Mouse (Mus musculus) liver, embryonic 12.5 days (tissue): ENCODE data around the gene Acvr1. TPM values are rescaled to one million over a fixed set of nuclear protein-coding genes. Genes with fewer than 3 reads are reported as not detected.

Experiments used
- ATAC-seq: fragments of 200-750 bp; cut with Nextera tagmentation; 2 replicates; pipeline ENCODE4 v1.8.0; 2017; ENCODE audit warnings: moderate number of reproducible peaks, mild to moderate bottlenecking, moderate library complexity
- H3K27ac ChIP-seq: fragments of 300-500 bp; sonication (generic); 2 replicates; pipeline ENCODE4 v1.5.1; 2016; ENCODE audit warnings: mild to moderate bottlenecking
- H3K27me3 ChIP-seq: fragments of 300-500 bp; sonication (generic); replicated peaks from 2 replicates; pipeline ENCODE4 v1.6.1; 2016; ENCODE audit warnings: mild to moderate bottlenecking, moderate library complexity
- H3K36me3 ChIP-seq: fragments of 300-500 bp; sonication (generic); 2 replicates; pipeline ENCODE4 v1.6.1; 2016; ENCODE audit warnings: mild to moderate bottlenecking, moderate library complexity
- H3K4me1 ChIP-seq: fragments of 300-500 bp; sonication (generic); 2 replicates; pipeline ENCODE4 v1.6.1; 2016
- H3K4me2 ChIP-seq: fragments of 300-500 bp; sonication (generic); 2 replicates; pipeline ENCODE4 v1.6.1; 2016; ENCODE audit warnings: mild to moderate bottlenecking, moderate library complexity
- H3K4me3 ChIP-seq: fragments of 300-500 bp; sonication (generic); 2 replicates; pipeline ENCODE4 v1.5.1; 2016; ENCODE audit warnings: mild to moderate bottlenecking, moderate library complexity
- H3K9ac ChIP-seq: fragments of 300-500 bp; sonication (generic); 2 replicates; pipeline ENCODE4 v1.6.1; 2016; ENCODE audit warnings: mild to moderate bottlenecking, moderate library complexity
- H3K9me3 ChIP-seq: fragments of 300-500 bp; sonication (generic); replicated peaks from 2 replicates; pipeline ENCODE4 v1.6.1; 2016; ENCODE audit warnings: mild to moderate bottlenecking, moderate library complexity
- WGBS: fragments of 180-500 bp; shearing (Covaris S2); methylation state at CpG from one replicate; pipeline ENCODE4 v1.1.7; 2016; ENCODE audit not compliant: insufficient replicate concordance; 5-methylcytosine and 5-hydroxymethylcytosine counted together
- polyA plus RNA-seq: library from polyadenylated mRNA; unstranded; fragments of >200 nt; fragmentation: Nextera tagmentation; extraction: Ambion mirVana; gene quantifications from 2 replicates; pipeline ENCODE4 v1.2.1, GENCODE M21; 2016

Gene Acvr1
- polyA plus RNA-seq, 1 experiment from 2014 or later: 3.8 TPM

- ATAC-seq: no peak
- Histone ChIP-seq H3K9me3 (no peaks in the 10 kb centered on the region), H3K4me1 (no peaks in the 10 kb centered on the region), H3K27ac (no peak overlapping the region), H3K36me3 (no peaks in the 10 kb centered on the region), H3K4me2 (no peak overlapping the region), H3K27me3 (no peaks in the 10 kb centered on the region), H3K9ac (no peak overlapping the region), H3K4me3 (no peak overlapping the region)
- WGBS: 15% methylated on average over 1 of the region's 1 CpGs
Observed at GRCm38 (mm10) chr2:58418109-58418508, 148.8 kb downstream of the Acvr1 start.

DNA sequence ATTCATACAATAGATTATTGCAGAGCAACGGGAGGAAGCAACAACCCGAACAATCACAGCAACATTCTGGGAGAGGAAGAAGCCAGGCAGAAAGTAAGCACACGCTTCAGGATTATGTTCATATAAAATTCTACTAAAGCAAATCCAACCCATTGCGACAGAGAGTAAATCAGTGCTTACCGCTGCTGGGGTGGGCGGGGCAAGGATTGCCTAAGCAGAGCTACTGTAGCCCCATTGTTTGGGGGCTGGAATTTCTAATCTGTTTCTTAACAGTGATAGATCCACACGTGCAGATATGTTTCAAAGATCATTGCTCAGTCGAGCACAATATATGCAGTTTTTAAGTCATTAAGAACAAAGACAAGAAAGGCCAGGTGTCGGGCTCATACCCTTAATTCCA is 149.3 kb downstream of the Acvr1 start:
- no peaks in the 10 kb centered on the region for H3K36me3 ChIP-seq
- H3K27me3 ChIP-seq: no peaks in the 10 kb centered on the region
- H3K4me2 ChIP-seq: no peak overlapping the region
- ATAC-seq: no peak
- no peak overlapping the region for H3K4me3 ChIP-seq
- H3K4me1 ChIP-seq: no peaks in the 10 kb centered on the region
- 74% methylated on average over 9 of the region's 9 CpGs for WGBS
- no peaks in the 10 kb centered on the region for H3K9me3 ChIP-seq
- H3K9ac ChIP-seq: no peak overlapping the region
- no peak overlapping the region for H3K27ac ChIP-seq

DNA sequence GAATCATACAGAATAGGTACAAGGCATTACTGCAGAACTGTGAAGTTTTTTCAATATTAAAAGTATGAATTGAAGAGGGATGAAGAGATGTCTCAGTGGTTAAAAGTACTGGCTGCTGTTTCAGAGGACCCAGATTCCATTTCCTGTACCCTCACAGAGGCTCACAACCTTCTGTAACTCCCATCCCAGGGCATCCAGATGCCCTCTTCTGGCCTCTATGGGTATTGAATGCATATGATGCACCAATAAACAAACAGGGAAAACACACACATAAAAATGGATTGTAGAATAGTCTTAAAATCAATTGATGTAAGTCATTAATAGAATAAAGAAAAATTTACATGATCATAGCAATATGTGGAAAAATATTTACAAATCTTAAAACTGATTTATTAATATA is 151.9 kb downstream of the Acvr1 start:
- H3K4me3 ChIP-seq: no peak overlapping the region
- no peak for ATAC-seq
- H3K4me1 ChIP-seq: no peaks in the 10 kb centered on the region

GRCm38 (mm10) chr2:58408926-58409634 is 157.9 kb downstream of the Acvr1 start:
- 65% methylated on average over 5 of the region's 5 CpGs for WGBS

More for the DNA sequence above, 151.9 kb downstream of the Acvr1 start:
- no peak overlapping the region for H3K4me2 ChIP-seq
- H3K9ac ChIP-seq: no peak overlapping the region
- no peaks in the 10 kb centered on the region for H3K9me3 ChIP-seq
- H3K36me3 ChIP-seq: no peaks in the 10 kb centered on the region
- no peak overlapping the region for H3K27ac ChIP-seq
- no peaks in the 10 kb centered on the region for H3K27me3 ChIP-seq

GRCm38 (mm10) chr2:58403481-58403880 is 163.5 kb downstream of the Acvr1 start:
- H3K9me3 ChIP-seq: no peaks in the 10 kb centered on the region
- H3K4me2 ChIP-seq: no peak overlapping the region
- no peaks in the 10 kb centered on the region for H3K4me1 ChIP-seq
- no peak overlapping the region for H3K4me3 ChIP-seq
- H3K27me3 ChIP-seq: no peaks in the 10 kb centered on the region
- H3K27ac ChIP-seq: no peak overlapping the region
- 67% methylated on average over 2 of the region's 2 CpGs for WGBS
- no peak for ATAC-seq
- H3K9ac ChIP-seq: no peak overlapping the region
- no peaks in the 10 kb centered on the region for H3K36me3 ChIP-seq

More at GRCm38 (mm10) chr2:58408926-58409634, 157.9 kb downstream of the Acvr1 start:
- no peak overlapping the region for H3K4me2 ChIP-seq
- no peak overlapping the region for H3K9ac ChIP-seq
- ATAC-seq: no peak
- no peak overlapping the region for H3K4me3 ChIP-seq
- H3K9me3 ChIP-seq: no peaks in the 10 kb centered on the region
- H3K36me3 ChIP-seq: no peaks in the 10 kb centered on the region
- no peaks in the 10 kb centered on the region for H3K4me1 ChIP-seq
- no peak overlapping the region for H3K27ac ChIP-seq
- no peaks in the 10 kb centered on the region for H3K27me3 ChIP-seq

- ATAC-seq: no peak
- Histone ChIP-seq H3K9me3 (no peaks in the 10 kb centered on the region), H3K4me1 (no peaks in the 10 kb centered on the region), H3K4me2 (no peak overlapping the region), H3K4me3 (no peak overlapping the region), H3K9ac (no peak overlapping the region), H3K27me3 (no peaks in the 10 kb centered on the region), H3K27ac (no peak overlapping the region), H3K36me3 (no peaks in the 10 kb centered on the region)
- 73% methylated on average over 7 of the region's 7 CpGs for WGBS
Observed at GRCm38 (mm10) chr2:58388601-58389000, 178.4 kb downstream of the Acvr1 start.

DNA sequence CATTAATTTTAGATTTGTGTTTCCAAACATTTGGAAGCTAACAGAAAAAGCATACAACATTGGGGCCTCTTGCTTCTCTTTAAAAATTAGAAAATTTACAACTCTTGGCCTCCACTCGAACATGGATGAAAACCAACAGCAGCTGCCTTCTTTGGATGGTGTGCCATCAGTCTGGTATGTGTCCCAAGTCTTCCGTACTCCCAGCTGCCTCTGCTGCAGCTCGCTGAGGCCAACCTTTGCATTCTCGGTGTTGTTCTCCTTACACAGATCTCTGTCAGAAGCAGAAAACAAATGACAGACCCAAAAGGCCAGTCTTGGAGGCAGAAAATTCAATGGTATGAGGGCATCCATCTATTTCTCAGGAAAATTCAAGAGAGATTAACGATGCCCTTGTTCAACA is 186.9 kb downstream of the Acvr1 start:
- Histone ChIP-seq H3K4me1 (no peaks in the 10 kb centered on the region), H3K9ac (no peak overlapping the region), H3K27ac (no peak overlapping the region), H3K4me3 (no peak overlapping the region), H3K4me2 (no peak overlapping the region), H3K36me3 (no peaks in the 10 kb centered on the region), H3K9me3 (no peaks in the 10 kb centered on the region), H3K27me3 (no peaks in the 10 kb centered on the region)
- 69% methylated on average over 5 of the region's 5 CpGs for WGBS
- no peak for ATAC-seq

DNA sequence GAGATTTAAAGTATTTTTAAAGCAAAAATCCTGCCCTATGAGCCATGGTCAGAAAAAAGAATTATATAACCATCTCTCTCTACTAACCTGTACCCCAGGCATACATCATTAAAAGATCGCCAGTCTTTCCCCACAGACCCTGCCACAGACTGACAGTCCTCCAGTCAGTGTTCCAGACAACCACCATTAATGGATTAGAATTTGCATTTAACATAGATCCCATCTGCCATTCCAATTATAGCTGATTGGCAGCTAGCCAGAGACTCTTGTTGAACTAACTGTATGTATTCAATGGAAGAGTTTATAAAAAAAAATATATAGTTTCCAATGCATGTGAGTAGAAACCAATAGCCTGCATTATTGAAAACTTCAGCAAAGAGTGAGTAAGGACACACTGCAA is 187.5 kb downstream of the Acvr1 start:
- H3K9me3 ChIP-seq: no peaks in the 10 kb centered on the region
- no peaks in the 10 kb centered on the region for H3K27me3 ChIP-seq
- no peak overlapping the region for H3K4me3 ChIP-seq
- no peak overlapping the region for H3K27ac ChIP-seq
- no peak overlapping the region for H3K9ac ChIP-seq
- ATAC-seq: no peak
- H3K4me2 ChIP-seq: no peak overlapping the region
- 71% methylated on average over 1 of the region's 1 CpGs for WGBS
- no peaks in the 10 kb centered on the region for H3K4me1 ChIP-seq
- no peaks in the 10 kb centered on the region for H3K36me3 ChIP-seq

DNA sequence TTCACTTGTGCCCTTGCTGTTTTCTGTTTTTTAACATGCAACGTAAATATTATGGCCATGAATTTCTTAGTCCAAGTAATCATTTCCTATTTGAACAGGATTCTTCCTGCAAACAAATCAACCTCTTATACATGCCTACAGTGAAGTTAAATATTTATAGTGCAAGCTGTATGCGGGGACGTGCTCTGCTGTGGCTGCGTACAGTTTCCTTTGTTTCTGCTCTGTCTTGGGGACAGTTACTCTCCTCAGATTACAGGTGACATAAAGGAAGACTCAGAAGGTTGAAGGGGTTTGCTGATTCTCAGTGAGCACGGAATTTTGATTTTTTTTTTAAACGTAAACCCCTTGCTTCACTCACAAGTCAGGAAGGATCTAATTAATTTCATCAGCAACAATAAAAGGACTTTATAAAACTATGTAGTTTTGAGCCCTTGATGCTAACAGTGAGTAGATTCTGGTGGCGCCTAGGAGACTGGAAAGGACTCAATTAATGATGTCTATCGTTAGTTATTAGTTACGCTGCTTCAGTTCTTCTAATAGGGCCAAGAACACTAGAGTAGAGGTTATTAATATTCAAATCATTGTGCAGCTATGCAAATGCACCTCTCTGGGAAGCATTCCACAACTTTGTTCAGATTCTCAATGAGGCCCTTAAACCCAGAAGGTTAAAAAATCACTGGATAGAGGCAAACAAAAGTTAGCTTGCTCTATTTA is 189.4 kb downstream of the Acvr1 start:
- WGBS: 71% methylated on average over 9 of the region's 9 CpGs
- ATAC-seq: no peak
- Histone ChIP-seq H3K4me2 (no peak overlapping the region), H3K27ac (no peak overlapping the region), H3K27me3 (no peaks in the 10 kb centered on the region), H3K36me3 (no peaks in the 10 kb centered on the region), H3K9ac (no peak overlapping the region), H3K4me3 (no peak overlapping the region), H3K4me1 (no peaks in the 10 kb centered on the region), H3K9me3 (no peaks in the 10 kb centered on the region)

GRCm38 (mm10) chr2:58366196-58366595 is 200.8 kb downstream of the Acvr1 start:
- no peaks in the 10 kb centered on the region for H3K36me3 ChIP-seq
- no peak overlapping the region for H3K27ac ChIP-seq
- H3K9me3 ChIP-seq: no peaks in the 10 kb centered on the region
- 51% methylated on average over 3 of the region's 3 CpGs for WGBS
- no peak overlapping the region for H3K4me2 ChIP-seq
- H3K4me3 ChIP-seq: no peak overlapping the region
- no peaks in the 10 kb centered on the region for H3K27me3 ChIP-seq
- no peak overlapping the region for H3K9ac ChIP-seq
- ATAC-seq: no peak
- no peaks in the 10 kb centered on the region for H3K4me1 ChIP-seq

GRCm38 (mm10) chr2:58361361-58362046 is 205.5 kb downstream of the Acvr1 start:
- Histone ChIP-seq H3K9me3 (no peaks in the 10 kb centered on the region), H3K36me3 (no peaks in the 10 kb centered on the region), H3K9ac (no peak overlapping the region), H3K4me2 (no peak overlapping the region), H3K27ac (no peak overlapping the region), H3K4me1 (peaks cover 6% of the 10 kb centered on the region; the same call in 1 of the 2 replicates), H3K4me3 (no peak overlapping the region), H3K27me3 (peaks cover 25% of the 10 kb centered on the region)
- ATAC-seq: no peak
- WGBS: 65% methylated on average over 3 of the region's 3 CpGs

- Histone ChIP-seq H3K4me1 (peaks cover 6% of the 10 kb centered on the region; the same call in 1 of the 2 replicates), H3K4me3 (peak overlapping the region; percentile 57; the same call in 1 of the 2 replicates), H3K4me2 (peak overlapping the region; percentile 80), H3K27me3 (peaks cover 29% of the 10 kb centered on the region), H3K9ac (no peak overlapping the region), H3K9me3 (no peaks in the 10 kb centered on the region), H3K27ac (no peak overlapping the region), H3K36me3 (no peaks in the 10 kb centered on the region)
- WGBS: 10% methylated on average over 3 of the region's 3 CpGs
- no peak for ATAC-seq
Observed at GRCm38 (mm10) chr2:58358132-58358460, 208.9 kb downstream of the Acvr1 start.
